Mouse (Mus musculus) layer of hippocampus, adult 11-12 months (tissue): ENCODE results near the gene Xrcc4.
"Not testable (repeated sequence)": the region's sequence is repeated elsewhere in the genome, so short reads cannot be mapped to it uniquely, and the experiment has no call there.

Experiments used
- DNase-seq: peaks from one replicate; pipeline ENCODE4 v3.0.0; 2022; ENCODE audit warnings: low spot score

The Xrcc4 gene

GRCm38 (mm10) chr13:89814543-89814942 lies 274.9 kb downstream of the Xrcc4 start:
- DNase-seq = no peak

GRCm38 (mm10) chr13:89812169-89812568 lies 277.2 kb downstream of the Xrcc4 start:
- no peak for DNase-seq

GRCm38 (mm10) chr13:89809024-89809423 lies 280.4 kb downstream of the Xrcc4 start:
- no peak for DNase-seq

GRCm38 (mm10) chr13:89801901-89802300 lies 287.5 kb downstream of the Xrcc4 start:
- no peak for DNase-seq

GRCm38 (mm10) chr13:89797721-89798120 lies 291.7 kb downstream of the Xrcc4 start:
- no peak for DNase-seq

GRCm38 (mm10) chr13:89791475-89791874 lies 297.9 kb downstream of the Xrcc4 start:
- no peak for DNase-seq

- no peak for DNase-seq
Observed at GRCm38 (mm10) chr13:89782886-89783285, 306.5 kb downstream of the Xrcc4 start.

GRCm38 (mm10) chr13:89780276-89780675 lies 309.1 kb downstream of the Xrcc4 start:
- DNase-seq = no peak

- DNase-seq = peak; percentile 78
Observed at GRCm38 (mm10) chr13:89779208-89779911, 310.0 kb downstream of the Xrcc4 start.

- no peak for DNase-seq
Observed at GRCm38 (mm10) chr13:89777764-89778163, 311.6 kb downstream of the Xrcc4 start.

GRCm38 (mm10) chr13:89777146-89777545 lies 312.3 kb downstream of the Xrcc4 start:
- DNase-seq = no peak

GRCm38 (mm10) chr13:89766551-89766950 lies 322.9 kb downstream of the Xrcc4 start:
- no peak for DNase-seq

GRCm38 (mm10) chr13:89765966-89766365 lies 323.4 kb downstream of the Xrcc4 start:
- no peak for DNase-seq

GRCm38 (mm10) chr13:89762339-89762738 lies 327.1 kb downstream of the Xrcc4 start:
- no peak for DNase-seq

- DNase-seq = no peak
Observed at GRCm38 (mm10) chr13:89756347-89756746, 333.1 kb downstream of the Xrcc4 start.

GRCm38 (mm10) chr13:89750562-89750961 lies 338.8 kb downstream of the Xrcc4 start:
- DNase-seq = not testable (repeated sequence)

- DNase-seq = no peak
Observed at GRCm38 (mm10) chr13:89743201-89743600, 346.2 kb downstream of the Xrcc4 start.

- DNase-seq = no peak
Observed at GRCm38 (mm10) chr13:89742686-89743200, 346.7 kb downstream of the Xrcc4 start.

GRCm38 (mm10) chr13:89741766-89742685 lies 347.4 kb downstream of the Xrcc4 start, which contains the start of gene Vcan:
Gene Vcan, minus strand, starts transcription at chr13:89742509.
- DNase-seq = peak; percentile 15

GRCm38 (mm10) chr13:89741116-89741551 lies 348.3 kb downstream of the Xrcc4 start:
- DNase-seq = no peak

GRCm38 (mm10) chr13:89740243-89741115 lies 348.9 kb downstream of the Xrcc4 start:
- DNase-seq = peak; percentile 77
